Mouse (Mus musculus): ENCODE data around the gene Rpain. TPM values are rescaled to one million over a fixed set of nuclear protein-coding genes. Genes with fewer than 3 reads are reported as not detected.

Gene Rpain
- 63.7 and 81.7 TPM in 2 replicates for polyA plus RNA-seq (2014; fragmentation: Nextera tagmentation; extraction: Ambion mirVana)

GRCm38 (mm10) chr11:70969821-70970559 is at the start of gene Rpain, which contains the start of gene Nup88:
TSS of gene Rpain (plus strand) at chr11:70970213.
TSS of gene Nup88 (minus strand) at chr11:70969973.
- DNase-seq (ENCODE audit: low spot score) (peak; percentile 93), ATAC-seq (ENCODE audit: insufficient number of reproducible peaks, low FRiP score, low TSS enrichment, low read depth) (peak; percentile 98)
- Histone ChIP-seq H3K9ac (ENCODE audit: low read length) (peak within 1 kb of the TSS; percentile 93), H3K4me3 (ENCODE audit: low read depth, low read length) (peak within 1 kb of the TSS; percentile 93), H3K4me2 (ENCODE audit: low read depth, severe bottlenecking) (peak within 1 kb of the TSS; percentile 79), H3K27me3 (ENCODE audit: control insufficient read depth, insufficient read depth, low read length) (no peaks in the 10 kb centered on the region), H3K9me3 (ENCODE audit: control insufficient read depth, low read length) (no peaks in the 10 kb centered on the region), H3K36me3 (ENCODE audit: control insufficient read depth, insufficient read depth, low read length) (peaks cover 3% of the 10 kb centered on the region), H3K4me1 (ENCODE audit: control insufficient read depth, insufficient read depth, low read length) (peaks cover 6% of the 10 kb centered on the region; the same call in 1 of the 2 replicates), H3K27ac (replicated peaks; ENCODE audit: low read depth, low read length) (peak within 1 kb of the TSS; percentile 56; the same call in 1 of the 2 replicates)
- under 1% methylated on average over 43 of the region's 43 CpGs for WGBS

- H3K27ac ChIP-seq (replicated peaks; ENCODE audit: low read depth, low read length): no peak overlapping the region
- DNase-seq (ENCODE audit: low spot score) (no peak), ATAC-seq (ENCODE audit: insufficient number of reproducible peaks, low FRiP score, low TSS enrichment, low read depth) (no peak)
- H3K27me3 ChIP-seq (ENCODE audit: control insufficient read depth, insufficient read depth, low read length): no peaks in the 10 kb centered on the region
- peaks cover 5% of the 10 kb centered on the region; the same call in 1 of the 2 replicates for H3K36me3 ChIP-seq (ENCODE audit: control insufficient read depth, insufficient read depth, low read length)
- no peak overlapping the region for H3K4me2 ChIP-seq (ENCODE audit: low read depth, severe bottlenecking)
- H3K9ac ChIP-seq (ENCODE audit: low read length): no peak overlapping the region
- no peak overlapping the region for H3K4me3 ChIP-seq (ENCODE audit: low read depth, low read length)
- 89% methylated on average over 5 of the region's 5 CpGs for WGBS
- H3K9me3 ChIP-seq (ENCODE audit: control insufficient read depth, low read length): no peaks in the 10 kb centered on the region
- H3K4me1 ChIP-seq (ENCODE audit: control insufficient read depth, insufficient read depth, low read length): no peaks in the 10 kb centered on the region
These were observed 38.6 kb upstream of the Rpain start for GRCm38 (mm10) chr11:70931461-70931860.

GRCm38 (mm10) chr11:70935316-70935715 is 34.7 kb upstream of the Rpain start:
- no peaks in the 10 kb centered on the region for H3K4me1 ChIP-seq (ENCODE audit: control insufficient read depth, insufficient read depth, low read length)
- no peaks in the 10 kb centered on the region for H3K27me3 ChIP-seq (ENCODE audit: control insufficient read depth, insufficient read depth, low read length)
- no peak overlapping the region for H3K4me3 ChIP-seq (ENCODE audit: low read depth, low read length)
- H3K36me3 ChIP-seq (ENCODE audit: control insufficient read depth, insufficient read depth, low read length): peaks cover 3% of the 10 kb centered on the region
- no peak overlapping the region for H3K9ac ChIP-seq (ENCODE audit: low read length)
- H3K9me3 ChIP-seq (ENCODE audit: control insufficient read depth, low read length): no peaks in the 10 kb centered on the region
- 90% methylated on average over 7 of the region's 7 CpGs for WGBS
- no peak for ATAC-seq (ENCODE audit: insufficient number of reproducible peaks, low FRiP score, low TSS enrichment, low read depth)
- no peak overlapping the region for H3K4me2 ChIP-seq (ENCODE audit: low read depth, severe bottlenecking)
- DNase-seq (ENCODE audit: low spot score): no peak
- H3K27ac ChIP-seq (replicated peaks; ENCODE audit: low read depth, low read length): no peak overlapping the region

GRCm38 (mm10) chr11:70942596-70942995 is 27.4 kb upstream of the Rpain start:
- Histone ChIP-seq H3K27ac (replicated peaks; ENCODE audit: low read depth, low read length) (no peak overlapping the region), H3K9ac (ENCODE audit: low read length) (no peak overlapping the region), H3K36me3 (ENCODE audit: control insufficient read depth, insufficient read depth, low read length) (peaks cover 23% of the 10 kb centered on the region), H3K4me3 (ENCODE audit: low read depth, low read length) (no peak overlapping the region), H3K4me1 (ENCODE audit: control insufficient read depth, insufficient read depth, low read length) (no peaks in the 10 kb centered on the region), H3K9me3 (ENCODE audit: control insufficient read depth, low read length) (no peaks in the 10 kb centered on the region), H3K4me2 (ENCODE audit: low read depth, severe bottlenecking) (no peak overlapping the region), H3K27me3 (ENCODE audit: control insufficient read depth, insufficient read depth, low read length) (no peaks in the 10 kb centered on the region)
- DNase-seq (ENCODE audit: low spot score): no peak
- WGBS: 82% methylated on average over 1 of the region's 1 CpGs
- ATAC-seq (ENCODE audit: insufficient number of reproducible peaks, low FRiP score, low TSS enrichment, low read depth): no peak

GRCm38 (mm10) chr11:70943651-70944050 is 26.4 kb upstream of the Rpain start:
- no peak overlapping the region for H3K9ac ChIP-seq (ENCODE audit: low read length)
- ATAC-seq (ENCODE audit: insufficient number of reproducible peaks, low FRiP score, low TSS enrichment, low read depth): no peak
- H3K4me3 ChIP-seq (ENCODE audit: low read depth, low read length): no peak overlapping the region
- H3K4me2 ChIP-seq (ENCODE audit: low read depth, severe bottlenecking): no peak overlapping the region
- H3K4me1 ChIP-seq (ENCODE audit: control insufficient read depth, insufficient read depth, low read length): no peaks in the 10 kb centered on the region
- H3K36me3 ChIP-seq (ENCODE audit: control insufficient read depth, insufficient read depth, low read length): peaks cover 26% of the 10 kb centered on the region
- H3K27me3 ChIP-seq (ENCODE audit: control insufficient read depth, insufficient read depth, low read length): no peaks in the 10 kb centered on the region
- H3K27ac ChIP-seq (replicated peaks; ENCODE audit: low read depth, low read length): no peak overlapping the region
- no peak for DNase-seq (ENCODE audit: low spot score)
- 96% methylated on average over 7 of the region's 7 CpGs for WGBS
- no peaks in the 10 kb centered on the region for H3K9me3 ChIP-seq (ENCODE audit: control insufficient read depth, low read length)

- Histone ChIP-seq H3K4me2 (ENCODE audit: low read depth, severe bottlenecking) (no peak overlapping the region), H3K4me3 (ENCODE audit: low read depth, low read length) (no peak overlapping the region), H3K27me3 (ENCODE audit: control insufficient read depth, insufficient read depth, low read length) (no peaks in the 10 kb centered on the region), H3K9ac (ENCODE audit: low read length) (no peak overlapping the region), H3K27ac (replicated peaks; ENCODE audit: low read depth, low read length) (no peak overlapping the region), H3K36me3 (ENCODE audit: control insufficient read depth, insufficient read depth, low read length) (peaks cover 27% of the 10 kb centered on the region), H3K4me1 (ENCODE audit: control insufficient read depth, insufficient read depth, low read length) (no peaks in the 10 kb centered on the region), H3K9me3 (ENCODE audit: control insufficient read depth, low read length) (no peaks in the 10 kb centered on the region)
- ATAC-seq (ENCODE audit: insufficient number of reproducible peaks, low FRiP score, low TSS enrichment, low read depth): no peak
- 93% methylated on average over 4 of the region's 4 CpGs for whole genome bisulfite sequencing
- DNase-seq (ENCODE audit: low spot score): no peak
These were observed 24.8 kb upstream of the Rpain start for GRCm38 (mm10) chr11:70944935-70945817.

GRCm38 (mm10) chr11:70954711-70955110 is 15.3 kb upstream of the Rpain start:
- H3K4me3 ChIP-seq (ENCODE audit: low read depth, low read length): no peak overlapping the region
- ATAC-seq (ENCODE audit: insufficient number of reproducible peaks, low FRiP score, low TSS enrichment, low read depth) (no peak), DNase-seq (ENCODE audit: low spot score) (no peak)
- no peaks in the 10 kb centered on the region for H3K4me1 ChIP-seq (ENCODE audit: control insufficient read depth, insufficient read depth, low read length)
- no peaks in the 10 kb centered on the region for H3K9me3 ChIP-seq (ENCODE audit: control insufficient read depth, low read length)
- no peak overlapping the region for H3K9ac ChIP-seq (ENCODE audit: low read length)
- 94% methylated on average over 4 of the region's 4 CpGs for WGBS
- peaks cover 15% of the 10 kb centered on the region for H3K36me3 ChIP-seq (ENCODE audit: control insufficient read depth, insufficient read depth, low read length)
- H3K27me3 ChIP-seq (ENCODE audit: control insufficient read depth, insufficient read depth, low read length): no peaks in the 10 kb centered on the region
- no peak overlapping the region for H3K4me2 ChIP-seq (ENCODE audit: low read depth, severe bottlenecking)
- no peak overlapping the region for H3K27ac ChIP-seq (replicated peaks; ENCODE audit: low read depth, low read length)

- Histone ChIP-seq H3K4me1 (ENCODE audit: control insufficient read depth, insufficient read depth, low read length) (no peaks in the 10 kb centered on the region), H3K27me3 (ENCODE audit: control insufficient read depth, insufficient read depth, low read length) (no peaks in the 10 kb centered on the region), H3K9ac (ENCODE audit: low read length) (no peak overlapping the region), H3K36me3 (ENCODE audit: control insufficient read depth, insufficient read depth, low read length) (peaks cover 25% of the 10 kb centered on the region), H3K9me3 (ENCODE audit: control insufficient read depth, low read length) (no peaks in the 10 kb centered on the region), H3K4me2 (ENCODE audit: low read depth, severe bottlenecking) (no peak overlapping the region), H3K4me3 (ENCODE audit: low read depth, low read length) (no peak overlapping the region), H3K27ac (replicated peaks; ENCODE audit: low read depth, low read length) (no peak overlapping the region)
- DNase-seq (ENCODE audit: low spot score): no peak
- ATAC-seq (ENCODE audit: insufficient number of reproducible peaks, low FRiP score, low TSS enrichment, low read depth): no peak
- WGBS: 97% methylated on average over 5 of the region's 5 CpGs
These were observed 9.0 kb upstream of the Rpain start for GRCm38 (mm10) chr11:70960786-70961554.
